Mouse (Mus musculus): ENCODE data around the gene Plxna2. TPM values are rescaled to one million over a fixed set of nuclear protein-coding genes. Genes with fewer than 3 reads are reported as not detected.

The Plxna2 gene
- polyA plus RNA-seq, 1 experiment from 2014 or later, result 76.0 TPM

GRCm38 (mm10) chr1:194756409-194756808 is 138.4 kb downstream of the Plxna2 start:
- 64% methylated on average over 2 of the region's 2 CpGs for WGBS
- no peaks in the 10 kb centered on the region for H3K9me3 ChIP-seq (ENCODE audit: control insufficient read depth, low read length)
- no peak overlapping the region for H3K27ac ChIP-seq (ENCODE audit: low read depth, low read length)
- no peak overlapping the region for H3K4me3 ChIP-seq (ENCODE audit: low read depth, low read length)
- no peaks in the 10 kb centered on the region for H3K27me3 ChIP-seq (ENCODE audit: control insufficient read depth, insufficient read depth, low read length)
- no peaks in the 10 kb centered on the region for H3K4me1 ChIP-seq (ENCODE audit: control insufficient read depth, insufficient read depth, low read length)
- peaks cover 25% of the 10 kb centered on the region; the same call in 1 of the 2 replicates for H3K36me3 ChIP-seq (ENCODE audit: control insufficient read depth, insufficient read depth, low read length)
- no peak overlapping the region for H3K4me2 ChIP-seq (ENCODE audit: low read depth, low read length)
- ATAC-seq (ENCODE audit: low read depth), result no peak
- H3K9ac ChIP-seq (replicated peaks; ENCODE audit: low read depth, low read length), result no peak overlapping the region

- Histone ChIP-seq H3K4me3 (ENCODE audit: low read depth, low read length) (no peak overlapping the region), H3K27me3 (ENCODE audit: control insufficient read depth, insufficient read depth, low read length) (no peaks in the 10 kb centered on the region), H3K4me1 (ENCODE audit: control insufficient read depth, insufficient read depth, low read length) (no peaks in the 10 kb centered on the region), H3K36me3 (ENCODE audit: control insufficient read depth, insufficient read depth, low read length) (peaks cover 23% of the 10 kb centered on the region; the same call in 1 of the 2 replicates), H3K9ac (replicated peaks; ENCODE audit: low read depth, low read length) (no peak overlapping the region), H3K9me3 (ENCODE audit: control insufficient read depth, low read length) (no peaks in the 10 kb centered on the region), H3K4me2 (ENCODE audit: low read depth, low read length) (no peak overlapping the region), H3K27ac (ENCODE audit: low read depth, low read length) (no peak overlapping the region)
- ATAC-seq (ENCODE audit: low read depth), result no peak
- 38% methylated on average over 3 of the region's 3 CpGs for WGBS
Observed at GRCm38 (mm10) chr1:194756863-194757262, 138.8 kb downstream of the Plxna2 start.

- no peak for ATAC-seq (ENCODE audit: low read depth)
- 85% methylated on average over 2 of the region's 2 CpGs for WGBS
Observed at GRCm38 (mm10) chr1:194761432-194762212, 143.6 kb downstream of the Plxna2 start.

GRCm38 (mm10) chr1:194762896-194763295 is 144.9 kb downstream of the Plxna2 start:
- peaks cover 50% of the 10 kb centered on the region for H3K36me3 ChIP-seq (ENCODE audit: control insufficient read depth, insufficient read depth, low read length)

More at GRCm38 (mm10) chr1:194761432-194762212, 143.6 kb downstream of the Plxna2 start:
- H3K36me3 ChIP-seq (ENCODE audit: control insufficient read depth, insufficient read depth, low read length), result peaks cover 45% of the 10 kb centered on the region
- no peak overlapping the region for H3K9ac ChIP-seq (replicated peaks; ENCODE audit: low read depth, low read length)
- no peaks in the 10 kb centered on the region for H3K4me1 ChIP-seq (ENCODE audit: control insufficient read depth, insufficient read depth, low read length)
- H3K4me2 ChIP-seq (ENCODE audit: low read depth, low read length), result no peak overlapping the region
- H3K4me3 ChIP-seq (ENCODE audit: low read depth, low read length), result no peak overlapping the region
- no peaks in the 10 kb centered on the region for H3K9me3 ChIP-seq (ENCODE audit: control insufficient read depth, low read length)
- no peaks in the 10 kb centered on the region for H3K27me3 ChIP-seq (ENCODE audit: control insufficient read depth, insufficient read depth, low read length)
- H3K27ac ChIP-seq (ENCODE audit: low read depth, low read length), result no peak overlapping the region

GRCm38 (mm10) chr1:194764951-194765350 is 146.9 kb downstream of the Plxna2 start:
- no peak overlapping the region for H3K27ac ChIP-seq (ENCODE audit: low read depth, low read length)
- no peaks in the 10 kb centered on the region for H3K27me3 ChIP-seq (ENCODE audit: control insufficient read depth, insufficient read depth, low read length)
- H3K9ac ChIP-seq (replicated peaks; ENCODE audit: low read depth, low read length), result no peak overlapping the region
- no peak for ATAC-seq (ENCODE audit: low read depth)
- H3K4me3 ChIP-seq (ENCODE audit: low read depth, low read length), result no peak overlapping the region
- peaks cover 59% of the 10 kb centered on the region for H3K36me3 ChIP-seq (ENCODE audit: control insufficient read depth, insufficient read depth, low read length)
- no peaks in the 10 kb centered on the region for H3K9me3 ChIP-seq (ENCODE audit: control insufficient read depth, low read length)
- H3K4me2 ChIP-seq (ENCODE audit: low read depth, low read length), result no peak overlapping the region
- H3K4me1 ChIP-seq (ENCODE audit: control insufficient read depth, insufficient read depth, low read length), result no peaks in the 10 kb centered on the region

More at GRCm38 (mm10) chr1:194762896-194763295, 144.9 kb downstream of the Plxna2 start:
- H3K9ac ChIP-seq (replicated peaks; ENCODE audit: low read depth, low read length), result no peak overlapping the region
- no peaks in the 10 kb centered on the region for H3K9me3 ChIP-seq (ENCODE audit: control insufficient read depth, low read length)
- H3K27ac ChIP-seq (ENCODE audit: low read depth, low read length), result no peak overlapping the region
- no peaks in the 10 kb centered on the region for H3K27me3 ChIP-seq (ENCODE audit: control insufficient read depth, insufficient read depth, low read length)
- no peak overlapping the region for H3K4me2 ChIP-seq (ENCODE audit: low read depth, low read length)
- H3K4me1 ChIP-seq (ENCODE audit: control insufficient read depth, insufficient read depth, low read length), result no peaks in the 10 kb centered on the region
- ATAC-seq (ENCODE audit: low read depth), result no peak
- WGBS, result 82% methylated on average over 5 of the region's 5 CpGs
- H3K4me3 ChIP-seq (ENCODE audit: low read depth, low read length), result no peak overlapping the region

GRCm38 (mm10) chr1:194768799-194769198 is 150.8 kb downstream of the Plxna2 start:
- no peak overlapping the region for H3K27ac ChIP-seq (ENCODE audit: low read depth, low read length)
- no peaks in the 10 kb centered on the region for H3K4me1 ChIP-seq (ENCODE audit: control insufficient read depth, insufficient read depth, low read length)
- no peak overlapping the region for H3K9ac ChIP-seq (replicated peaks; ENCODE audit: low read depth, low read length)
- H3K9me3 ChIP-seq (ENCODE audit: control insufficient read depth, low read length), result no peaks in the 10 kb centered on the region
- no peak overlapping the region for H3K4me2 ChIP-seq (ENCODE audit: low read depth, low read length)
- ATAC-seq (ENCODE audit: low read depth), result no peak
- H3K36me3 ChIP-seq (ENCODE audit: control insufficient read depth, insufficient read depth, low read length), result peaks cover 42% of the 10 kb centered on the region
- 82% methylated on average over 1 of the region's 1 CpGs for WGBS
- no peak overlapping the region for H3K4me3 ChIP-seq (ENCODE audit: low read depth, low read length)
- H3K27me3 ChIP-seq (ENCODE audit: control insufficient read depth, insufficient read depth, low read length), result no peaks in the 10 kb centered on the region

GRCm38 (mm10) chr1:194772053-194772452 is 154.0 kb downstream of the Plxna2 start:
- Histone ChIP-seq H3K27me3 (ENCODE audit: control insufficient read depth, insufficient read depth, low read length) (no peaks in the 10 kb centered on the region), H3K27ac (ENCODE audit: low read depth, low read length) (no peak overlapping the region), H3K9me3 (ENCODE audit: control insufficient read depth, low read length) (no peaks in the 10 kb centered on the region), H3K4me2 (ENCODE audit: low read depth, low read length) (no peak overlapping the region), H3K4me1 (ENCODE audit: control insufficient read depth, insufficient read depth, low read length) (no peaks in the 10 kb centered on the region), H3K4me3 (ENCODE audit: low read depth, low read length) (no peak overlapping the region), H3K36me3 (ENCODE audit: control insufficient read depth, insufficient read depth, low read length) (peaks cover 20% of the 10 kb centered on the region), H3K9ac (replicated peaks; ENCODE audit: low read depth, low read length) (no peak overlapping the region)
- ATAC-seq (ENCODE audit: low read depth), result no peak
- 41% methylated on average over 3 of the region's 3 CpGs for WGBS

- H3K9ac ChIP-seq (replicated peaks; ENCODE audit: low read depth, low read length), result no peak overlapping the region
- no peak overlapping the region for H3K4me2 ChIP-seq (ENCODE audit: low read depth, low read length)
- 64% methylated on average over 3 of the region's 3 CpGs for WGBS
- H3K36me3 ChIP-seq (ENCODE audit: control insufficient read depth, insufficient read depth, low read length), result peaks cover 14% of the 10 kb centered on the region
- no peak for ATAC-seq (ENCODE audit: low read depth)
- no peaks in the 10 kb centered on the region for H3K9me3 ChIP-seq (ENCODE audit: control insufficient read depth, low read length)
- H3K4me3 ChIP-seq (ENCODE audit: low read depth, low read length), result no peak overlapping the region
- no peak overlapping the region for H3K27ac ChIP-seq (ENCODE audit: low read depth, low read length)
- H3K4me1 ChIP-seq (ENCODE audit: control insufficient read depth, insufficient read depth, low read length), result no peaks in the 10 kb centered on the region
- no peaks in the 10 kb centered on the region for H3K27me3 ChIP-seq (ENCODE audit: control insufficient read depth, insufficient read depth, low read length)
Observed at GRCm38 (mm10) chr1:194773899-194774298, 155.9 kb downstream of the Plxna2 start.

- no peak overlapping the region for H3K9ac ChIP-seq (replicated peaks; ENCODE audit: low read depth, low read length)
- no peaks in the 10 kb centered on the region for H3K9me3 ChIP-seq (ENCODE audit: control insufficient read depth, low read length)
- WGBS, result 89% methylated on average over 2 of the region's 2 CpGs
- no peaks in the 10 kb centered on the region for H3K27me3 ChIP-seq (ENCODE audit: control insufficient read depth, insufficient read depth, low read length)
- no peak overlapping the region for H3K4me3 ChIP-seq (ENCODE audit: low read depth, low read length)
- no peak overlapping the region for H3K27ac ChIP-seq (ENCODE audit: low read depth, low read length)
- H3K36me3 ChIP-seq (ENCODE audit: control insufficient read depth, insufficient read depth, low read length), result peaks cover 13% of the 10 kb centered on the region
- H3K4me2 ChIP-seq (ENCODE audit: low read depth, low read length), result no peak overlapping the region
- no peaks in the 10 kb centered on the region for H3K4me1 ChIP-seq (ENCODE audit: control insufficient read depth, insufficient read depth, low read length)
- ATAC-seq (ENCODE audit: low read depth), result no peak
Observed at GRCm38 (mm10) chr1:194774350-194774749, 156.3 kb downstream of the Plxna2 start.

Data from neural tube, embryonic 14.5 days (tissue).